Mouse (Mus musculus): ENCODE measurements around the gene Atp6v1e1. TPM values are rescaled to one million over a fixed set of nuclear protein-coding genes. Genes with fewer than 3 reads are reported as not detected.

Atp6v1e1 gene
- 217 TPM for polyA plus RNA-seq (2014; fragmentation: Illumina TruSeq; extraction: RNeasy Lipid Tissue Mini Kit (QIAGEN cat#74804); ENCODE audit: low read depth, low replicate concordance)

DNA sequence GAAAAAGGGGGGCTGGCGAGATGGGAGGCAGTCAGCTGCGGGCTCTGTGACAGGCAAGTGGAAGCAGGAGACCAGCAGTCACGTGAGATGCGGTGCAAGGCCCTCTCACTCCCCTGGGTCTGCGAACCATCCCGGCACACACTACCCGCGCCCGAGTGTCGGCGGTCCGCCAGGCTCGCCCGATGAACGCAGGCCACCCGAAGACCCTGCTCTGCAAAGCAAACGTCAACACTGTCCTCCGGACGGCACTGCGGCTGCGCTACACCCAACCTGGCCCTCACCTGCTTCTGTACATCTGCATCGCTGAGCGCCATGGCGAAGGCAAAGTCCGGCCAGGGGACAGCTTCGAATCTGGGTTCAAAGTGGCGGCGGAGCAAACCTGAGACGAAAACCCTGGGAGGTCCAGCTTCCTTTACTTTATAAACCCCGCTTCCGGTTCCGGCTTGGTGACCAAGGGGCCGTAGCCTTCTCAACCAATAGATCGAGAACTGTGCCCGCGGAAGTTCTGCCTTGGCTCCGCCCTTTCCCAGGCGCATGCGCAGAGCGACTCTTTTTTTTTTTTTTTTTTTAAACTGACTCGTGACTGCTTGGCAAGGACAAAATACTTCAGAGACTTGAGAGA lies at the start of gene Atp6v1e1:
TSS of gene Atp6v1e1 (minus strand) at position 487 of the 622 bp plus-strand sequence.

DNA sequence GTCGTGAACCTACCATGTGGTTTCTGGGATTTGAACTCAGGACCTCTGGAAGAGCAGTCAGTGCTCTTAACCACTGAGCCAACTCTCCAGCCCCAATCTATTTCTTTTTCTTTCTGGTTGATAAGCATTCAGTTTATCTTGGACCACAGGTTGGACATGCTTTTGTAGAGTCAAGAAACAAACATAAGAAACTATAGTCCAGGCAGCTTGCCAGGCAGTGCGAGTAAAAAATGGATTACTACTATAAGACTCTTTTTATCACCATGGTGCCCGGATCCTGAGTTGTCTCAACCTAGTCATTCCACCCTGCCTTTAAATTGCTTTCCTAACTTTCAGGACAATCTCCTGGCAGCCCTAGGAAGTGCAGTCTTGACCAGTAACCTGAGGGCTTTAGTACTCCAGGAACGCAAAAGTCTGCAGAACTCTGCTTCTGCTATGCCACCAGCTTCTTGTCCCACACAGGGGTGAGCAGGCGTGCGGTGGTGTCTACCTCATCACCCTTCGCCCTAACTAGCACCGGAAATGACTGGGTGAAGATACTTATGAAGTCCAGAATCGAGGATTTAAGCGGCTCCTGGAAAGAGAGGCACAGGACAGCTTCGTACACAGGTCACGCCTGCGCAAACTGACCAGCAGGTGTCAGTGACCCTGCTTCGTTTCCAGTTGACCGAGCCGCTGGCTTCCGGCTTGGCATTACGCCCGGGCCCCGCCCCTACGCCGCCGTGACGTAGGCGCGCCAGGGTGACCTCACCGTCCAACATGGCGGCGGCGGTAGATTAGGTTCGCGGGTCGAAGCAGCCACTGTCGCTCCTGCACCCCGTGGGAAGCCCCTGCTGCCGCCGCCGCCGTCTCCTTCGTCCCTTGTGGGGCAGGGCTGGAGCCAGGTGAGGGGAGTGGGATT lies 13.1 kb upstream of the Atp6v1e1 start, which contains the start of gene Bcl2l13:
TSS of gene Bcl2l13 (plus strand) at position 739 of the 901 bp plus-strand sequence.

DNA sequence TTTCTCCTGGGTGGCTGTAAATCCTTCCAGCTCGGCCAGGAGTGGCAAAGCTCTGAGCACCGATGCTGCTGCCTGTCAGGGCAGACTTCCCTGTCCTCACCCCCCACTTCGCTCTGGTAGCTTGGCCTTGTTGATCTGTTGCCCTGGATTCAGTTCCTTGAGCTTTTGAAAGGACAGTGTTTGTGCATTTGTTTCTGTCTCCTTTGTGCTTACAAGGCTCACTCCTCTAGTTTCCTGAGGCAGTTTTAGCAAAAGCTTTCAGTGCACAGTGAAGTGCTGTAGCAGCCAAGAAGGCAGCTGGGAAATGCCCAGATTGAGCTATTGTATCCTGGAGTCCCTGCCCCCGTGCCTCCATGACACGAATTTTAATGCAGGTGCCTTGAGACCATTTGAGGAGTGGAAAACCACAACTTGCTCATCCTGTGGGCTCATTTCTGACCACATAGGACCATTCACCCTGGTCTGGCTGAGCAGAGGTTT lies 49.4 kb downstream of the Atp6v1e1 start, which contains the start of gene Slc25a18:
TSS of gene Slc25a18 (plus strand) at position 430 of the 480 bp plus-strand sequence.

Other genes with a start within 250 kb of the Atp6v1e1 start
- 6.7 TPM for gene Cecr2, start 156.4 kb downstream of the Atp6v1e1 start, polyA plus RNA-seq (2014; fragmentation: Illumina TruSeq; extraction: RNeasy Lipid Tissue Mini Kit (QIAGEN cat#74804); ENCODE audit: low read depth, low replicate concordance)
- not detected for gene Slc25a18, start 49.2 kb downstream of the Atp6v1e1 start, polyA plus RNA-seq (2014; fragmentation: Illumina TruSeq; extraction: RNeasy Lipid Tissue Mini Kit (QIAGEN cat#74804); ENCODE audit: low read depth, low replicate concordance)
- gene Bcl2l13, start 13.4 kb upstream of the Atp6v1e1 start, polyA plus RNA-seq (2014; fragmentation: Illumina TruSeq; extraction: RNeasy Lipid Tissue Mini Kit (QIAGEN cat#74804); ENCODE audit: low read depth, low replicate concordance), result 9.7 TPM
- gene Bid, start 94.1 kb upstream of the Atp6v1e1 start, polyA plus RNA-seq (2014; fragmentation: Illumina TruSeq; extraction: RNeasy Lipid Tissue Mini Kit (QIAGEN cat#74804); ENCODE audit: low read depth, low replicate concordance), result 9.0 TPM